Mouse (Mus musculus) cortical plate, adult 2 months (tissue): Measurements from ENCODE around the gene Kif26a.

Source experiments
- CTCF ChIP-seq: fragments of 200-500 bp; IDR thresholded peaks from 2 replicates; pipeline ENCODE4 v1.5.1; 2011; ENCODE audit warnings: mild to moderate bottlenecking, control low read depth, low read length; ENCODE audit not compliant: insufficient read depth; ENCODE audit errors: extremely low read depth
- POLR2A ChIP-seq: fragments of 200-500 bp; IDR thresholded peaks from 2 replicates; pipeline ENCODE4 v1.6.1; 2011; ENCODE audit warnings: mild to moderate bottlenecking, low read length, control low read depth; ENCODE audit not compliant: insufficient read depth; ENCODE audit errors: extremely low read depth

- TF ChIP-seq POLR2A (no peak), CTCF (no peak)
These were observed 68.4 kb downstream of the Kif26a start for GRCm38 (mm10) chr12:112214441-112214857.
